Mouse (Mus musculus): ENCODE measurements at regions not wholly inside any gene's neighbourhood (a gene's known extent, or its start where the extent isn't known, plus 50 kb on each side); places are given as distances from the start of the nearest gene placed in this dataset.
A peak's percentile ranks its signal among the peaks of the same experiment; 100 is the strongest.

GRCm38 (mm10) chr1:44497313-44497712 lies 54.0 kb upstream of the Gulp1 start:
- peak in 1 of 2 experiments; percentile 55 for DNase-seq (ENCODE audit: low spot score in 2 of 2)

All from spleen, postnatal 4 days (tissue).